Mouse (Mus musculus): ENCODE measurements around the gene BC024063. TPM values are rescaled to one million over a fixed set of nuclear protein-coding genes. Genes with fewer than 3 reads are reported as not detected.
"Not testable (repeated sequence)": the region's sequence is repeated elsewhere in the genome, so short reads cannot be mapped to it uniquely, and the experiment has no call there.

BC024063 gene
- 1 to 10 TPM; 4.1 to 5.6 TPM for polyA plus RNA-seq (2017; shearing (Covaris generic))

DNA sequence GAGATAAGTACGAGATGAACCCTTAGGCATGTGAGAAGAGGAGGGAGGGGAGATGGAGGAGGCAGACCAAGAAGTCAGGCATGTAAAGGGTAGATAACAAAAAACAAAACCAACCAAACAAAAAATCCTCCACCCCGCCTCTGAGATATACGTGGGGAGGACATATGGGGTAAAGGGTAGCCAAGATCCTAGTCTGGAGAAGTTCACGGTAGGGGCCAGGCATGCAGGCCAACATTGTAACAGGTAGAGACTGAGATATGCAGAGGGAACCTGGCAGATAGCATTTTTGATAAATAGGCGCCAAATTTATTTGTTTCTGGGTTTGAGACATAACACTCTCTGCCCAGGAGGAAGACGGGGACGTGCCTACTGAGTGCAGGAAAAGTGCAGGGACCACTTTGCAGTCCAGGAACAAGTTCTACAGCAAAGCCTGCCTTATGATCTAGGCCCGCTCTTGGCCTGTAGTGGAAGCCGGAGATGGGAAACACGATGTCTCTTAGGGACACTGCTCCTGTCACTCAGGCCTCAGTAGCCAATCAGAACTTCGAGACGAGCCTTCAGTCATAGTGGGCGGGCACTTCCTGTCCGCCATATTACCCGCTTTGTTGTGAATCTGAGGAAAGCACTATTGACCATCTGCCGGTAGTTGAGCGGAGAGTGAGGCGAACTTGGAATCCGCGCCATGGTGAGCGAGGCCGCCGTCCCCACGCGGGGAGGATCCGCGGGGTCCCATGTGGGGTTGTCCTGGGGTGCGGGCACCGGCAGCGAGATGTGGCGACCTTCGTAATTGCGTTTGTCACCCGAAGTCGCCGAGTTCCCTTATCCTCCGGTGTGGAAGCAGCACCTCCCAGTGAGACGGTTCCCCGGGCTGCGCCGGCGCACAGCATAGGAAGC lies at the start of gene BC024063:
BC024063 (plus strand) TSS at position 626 of the 894 bp plus-strand sequence.
- peak; percentile 96 for ATAC-seq

DNA sequence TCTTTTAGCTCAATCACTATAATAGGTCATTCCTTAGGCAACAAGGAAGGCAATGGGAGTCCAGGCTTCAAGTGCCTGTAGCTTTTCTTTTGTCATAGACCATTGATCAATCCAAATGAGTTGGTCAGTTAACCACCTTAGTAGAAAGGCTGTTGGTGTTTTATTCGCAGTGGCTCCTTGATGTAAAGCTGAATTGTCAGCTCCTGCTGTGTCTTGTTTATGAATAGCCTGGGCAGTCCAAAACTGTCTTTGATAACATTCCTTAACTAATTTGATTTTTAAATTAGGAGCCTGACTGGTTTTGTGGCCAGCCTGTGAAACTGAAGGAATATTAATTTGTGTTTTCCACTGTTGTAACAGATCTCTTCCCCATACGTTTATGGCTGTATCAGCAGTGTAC lies 41.0 kb upstream of the BC024063 start:
- no peak for ATAC-seq

DNA sequence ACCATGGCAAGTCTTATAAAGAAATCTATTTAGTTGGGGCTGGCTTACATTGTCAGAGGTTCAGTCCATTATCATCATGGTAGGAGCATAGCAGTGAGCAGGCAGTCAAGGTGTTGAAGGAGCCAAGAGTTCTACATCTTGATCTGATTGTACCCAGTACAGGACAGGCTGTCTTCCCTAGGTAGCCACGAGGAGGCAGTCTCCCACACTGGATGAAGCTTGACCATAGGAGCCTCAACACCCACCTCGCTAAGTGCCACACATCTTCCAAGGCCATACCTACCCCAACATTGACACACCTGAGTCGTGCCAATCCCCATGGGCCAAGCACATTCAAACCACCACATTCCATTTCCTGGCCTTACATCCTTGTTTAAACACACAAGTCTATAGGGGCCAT lies 36.5 kb upstream of the BC024063 start:
- ATAC-seq: no peak

DNA sequence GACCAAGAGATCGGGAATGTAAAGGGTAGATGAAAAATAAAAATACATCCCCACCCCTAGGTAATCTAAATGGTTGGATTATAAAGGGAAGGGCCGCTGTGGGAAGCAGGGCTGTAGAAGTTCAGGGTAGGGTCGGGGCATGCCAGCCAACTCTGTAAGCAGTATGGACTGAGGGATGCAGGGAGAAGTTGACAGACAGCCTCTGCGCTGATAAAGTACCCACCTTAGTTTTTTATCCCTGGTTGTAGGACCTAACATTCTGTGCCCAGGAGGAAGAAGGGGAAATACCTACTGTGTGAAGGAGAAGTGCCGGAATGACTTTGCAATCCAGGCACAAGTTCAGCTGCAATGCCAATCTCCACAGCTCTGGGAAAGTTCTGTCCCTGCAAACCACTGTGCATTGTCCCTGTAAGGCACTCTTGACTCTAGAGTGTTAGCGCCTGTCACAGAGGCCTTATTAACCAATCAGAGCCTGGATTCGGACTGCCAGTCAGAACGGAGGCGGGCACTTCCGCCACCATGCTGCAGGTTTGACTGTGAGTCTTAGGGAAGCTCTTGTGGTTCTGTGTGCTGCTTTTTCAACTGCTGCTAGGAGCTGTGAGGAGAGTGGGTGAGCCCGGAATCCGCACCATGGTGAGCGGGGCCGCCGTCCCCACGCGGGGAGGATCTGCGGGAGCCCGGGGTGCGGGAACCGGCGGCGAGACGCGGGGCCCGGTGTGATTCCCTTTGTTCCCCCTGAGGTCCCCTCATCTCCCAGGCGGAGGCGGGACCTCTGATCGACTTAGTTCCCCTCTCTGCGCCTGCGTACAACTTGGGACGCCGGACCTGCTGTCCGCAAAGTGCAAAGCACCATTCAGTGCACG lies 35.3 kb upstream of the BC024063 start, which contains the start of gene Zfp873:
Zfp873 (plus strand) TSS at position 527 of the 863 bp plus-strand sequence.
- peak; percentile 98 for ATAC-seq

DNA sequence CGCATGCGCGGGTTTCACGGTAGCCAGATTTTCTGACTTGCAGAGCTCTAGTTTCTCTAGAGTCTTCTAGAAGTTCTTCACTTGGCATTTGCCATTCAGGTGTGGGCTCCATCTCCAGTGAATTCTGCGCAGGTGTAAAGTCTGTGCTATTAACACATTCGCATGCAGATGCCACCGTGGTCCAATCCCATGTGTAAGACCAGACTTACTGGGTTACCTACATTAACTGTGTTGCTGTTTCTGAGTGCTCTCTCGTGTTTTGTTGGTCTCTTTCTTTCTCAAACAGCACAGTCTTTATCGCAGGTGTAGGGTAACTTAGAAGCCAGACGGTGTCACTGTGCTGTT lies 34.7 kb upstream of the BC024063 start:
- ATAC-seq: not testable (repeated sequence)

DNA sequence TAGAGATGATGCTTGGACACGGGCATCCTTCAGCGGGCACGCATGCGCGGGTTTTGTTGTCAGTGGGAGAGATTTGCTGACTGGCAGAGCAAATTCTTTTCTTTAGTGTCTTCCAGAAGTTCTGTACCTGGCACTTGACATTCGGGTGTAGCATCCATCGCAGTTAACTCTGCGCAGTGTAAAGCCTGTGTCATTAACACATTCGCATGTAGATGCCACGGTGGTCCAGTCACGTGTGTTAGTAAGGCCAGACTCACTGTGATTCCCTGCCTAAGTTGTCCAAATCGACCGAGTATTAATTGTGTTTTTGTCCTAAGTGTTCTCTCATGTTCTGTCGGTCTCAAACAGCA lies 444 bp downstream of the BC024063 start:
- not testable (repeated sequence) for ATAC-seq

DNA sequence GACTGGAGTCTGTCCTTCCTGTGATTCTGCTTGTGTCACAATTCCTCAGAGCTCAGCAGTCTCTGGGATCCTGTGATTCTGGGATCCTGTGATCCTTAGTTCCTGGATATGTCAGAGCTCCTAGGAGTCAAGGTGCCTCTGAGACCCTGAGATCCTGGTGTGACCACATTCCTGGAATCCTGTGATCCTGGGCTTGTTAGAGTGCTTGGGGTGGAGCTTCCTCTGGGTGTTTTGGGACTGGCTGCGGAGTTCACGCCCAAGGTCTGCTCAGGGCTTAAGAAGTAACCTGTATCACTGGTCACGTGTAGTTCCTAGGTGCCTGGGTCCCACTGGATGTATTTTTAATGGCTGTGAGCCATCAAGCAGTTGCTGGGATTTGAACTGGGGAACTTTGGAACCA lies 34.1 kb downstream of the BC024063 start:
- no peak for ATAC-seq

DNA sequence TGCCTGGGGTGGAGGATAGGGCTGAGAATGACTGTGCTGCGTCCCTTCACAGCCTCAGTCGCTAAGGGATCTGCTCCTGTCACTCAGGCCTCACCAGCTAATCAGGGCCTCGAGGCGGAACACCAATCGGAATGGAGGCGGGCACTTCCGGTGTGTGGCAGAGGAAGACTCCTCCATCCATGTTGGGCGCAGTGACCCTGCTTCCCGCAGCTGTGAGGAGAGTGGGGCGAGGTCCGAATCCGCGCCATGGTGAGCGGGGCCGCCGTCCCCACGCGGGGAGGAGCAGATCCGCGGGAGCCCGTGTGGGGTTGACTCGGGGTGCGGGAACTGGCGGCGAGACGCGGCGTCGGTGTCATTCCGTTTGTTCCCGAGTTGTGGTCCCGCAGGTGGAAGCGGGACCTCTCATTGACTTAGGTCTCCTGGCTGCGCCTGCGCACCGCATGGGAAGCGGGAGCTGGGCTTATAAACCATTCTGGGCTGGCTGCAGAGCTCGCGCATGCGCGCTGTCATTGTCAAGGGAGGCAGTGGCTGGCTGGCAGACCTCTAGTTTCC lies 44.8 kb downstream of the BC024063 start, which contains the start of gene AU041133:
AU041133 (plus strand) TSS at position 164 of the 552 bp plus-strand sequence.
- ATAC-seq: peak; percentile 100

DNA sequence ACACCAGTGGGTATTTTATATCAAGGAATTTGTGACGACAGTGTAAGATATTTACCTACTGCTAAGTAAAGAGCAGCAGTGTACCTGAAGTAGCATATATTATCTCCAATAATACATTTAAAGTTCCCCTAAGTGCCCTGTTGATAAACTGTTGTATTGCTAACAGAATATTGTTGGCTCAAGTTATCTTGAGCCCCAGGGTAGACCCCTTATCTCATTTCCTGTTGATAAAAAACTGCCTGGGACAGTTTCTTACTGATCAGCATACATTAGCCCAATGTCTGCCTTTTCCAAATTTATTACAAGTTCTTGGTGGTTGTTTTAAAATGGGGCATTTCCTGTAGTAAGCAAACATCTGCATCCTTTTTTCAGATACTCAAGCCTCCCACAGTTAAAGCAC lies 62.1 kb downstream of the BC024063 start:
- ATAC-seq: no peak

DNA sequence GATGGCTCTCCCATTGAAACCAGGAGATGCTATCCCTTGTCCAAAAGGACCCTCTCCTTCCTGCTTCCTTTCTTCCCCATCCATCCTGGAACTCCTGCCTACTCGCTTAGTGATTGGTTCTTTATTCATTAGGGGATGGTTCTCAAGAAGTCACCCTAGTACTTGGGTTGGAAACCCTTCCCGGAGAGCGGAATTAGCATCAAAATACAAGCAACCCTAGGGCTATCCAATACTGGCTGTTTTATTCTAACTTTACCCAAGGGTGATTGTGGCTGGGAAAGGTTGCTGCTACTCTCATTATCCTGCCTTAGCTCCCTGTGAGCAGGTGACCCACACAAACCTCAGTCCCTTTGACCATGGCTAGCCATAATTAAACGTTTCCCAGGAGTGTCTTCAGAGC lies 64.4 kb downstream of the BC024063 start:
- ATAC-seq: no peak

Other genes with a start within 250 kb of the BC024063 start
- 10 to 100 TPM; 10.5 to 12.7 TPM for gene Gm32687, start 219.4 kb upstream of the BC024063 start, polyA plus RNA-seq (2017; shearing (Covaris generic))
- 1 to 10 TPM; 1.1 to 2.0 TPM for gene Zfp781, start 152.9 kb upstream of the BC024063 start, polyA plus RNA-seq (2017; shearing (Covaris generic))
- 10 to 100 TPM; 12.3 to 20.0 TPM for gene Zfp873, start 35.2 kb upstream of the BC024063 start, polyA plus RNA-seq (2017; shearing (Covaris generic))
- gene AU041133, start 44.7 kb downstream of the BC024063 start, polyA plus RNA-seq (2017; shearing (Covaris generic)): 10 to 100 TPM in 1 of 2 experiments, 1 to 10 TPM in 1; 9.0 to 13.8 TPM
- 10 to 100 TPM in 1 of 2 experiments, 1 to 10 TPM in 1; 9.9 to 12.2 TPM for gene Zfp938, start 157.9 kb downstream of the BC024063 start, polyA plus RNA-seq (2017; shearing (Covaris generic))
- gene 4932415D10Rik, start 233.2 kb downstream of the BC024063 start, polyA plus RNA-seq (2017; shearing (Covaris generic)): not detected